Mouse (Mus musculus): ENCODE measurements around the gene Nptx1. TPM values are rescaled to one million over a fixed set of nuclear protein-coding genes. Genes with fewer than 3 reads are reported as not detected.
A peak's percentile ranks its signal among the peaks of the same experiment; 100 is the strongest.

The Nptx1 gene
- polyA plus RNA-seq, 1 experiment from 2014 or later: 2.2 TPM

DNA sequence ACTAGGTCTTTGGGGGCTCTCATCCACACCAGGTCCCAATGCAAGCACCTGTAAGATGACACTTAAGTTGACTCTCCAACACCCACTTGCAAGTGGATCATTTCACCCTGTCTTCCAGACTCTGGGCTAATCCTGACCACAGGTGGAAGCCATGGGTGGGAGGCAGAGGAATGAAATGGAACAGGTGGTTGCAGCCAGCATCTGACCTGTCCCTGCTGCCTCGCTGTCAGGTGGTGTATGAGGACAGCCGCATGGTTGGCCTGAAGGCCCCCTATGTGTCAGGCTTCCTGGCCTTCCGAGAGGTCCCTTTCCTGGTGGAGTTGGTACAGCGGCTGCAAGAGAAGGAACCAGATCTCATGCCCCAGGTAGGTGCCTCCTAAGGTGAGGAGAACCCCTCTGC, 48.3 kb downstream of the Nptx1 start:
- no peak overlapping the region for H3K9ac ChIP-seq
- H3K27ac ChIP-seq: no peak overlapping the region
- peaks cover 74% of the 10 kb centered on the region for H3K36me3 ChIP-seq
- no peak overlapping the region for H3K4me3 ChIP-seq
- 91% methylated on average over 4 of the region's 4 CpGs for WGBS
- no peak overlapping the region for H3K4me2 ChIP-seq (replicated peaks)
- ATAC-seq (ENCODE audit: low FRiP score, low read depth): no peak
- no peaks in the 10 kb centered on the region for H3K4me1 ChIP-seq
- no peaks in the 10 kb centered on the region for H3K9me3 ChIP-seq
- no peaks in the 10 kb centered on the region for H3K27me3 ChIP-seq

DNA sequence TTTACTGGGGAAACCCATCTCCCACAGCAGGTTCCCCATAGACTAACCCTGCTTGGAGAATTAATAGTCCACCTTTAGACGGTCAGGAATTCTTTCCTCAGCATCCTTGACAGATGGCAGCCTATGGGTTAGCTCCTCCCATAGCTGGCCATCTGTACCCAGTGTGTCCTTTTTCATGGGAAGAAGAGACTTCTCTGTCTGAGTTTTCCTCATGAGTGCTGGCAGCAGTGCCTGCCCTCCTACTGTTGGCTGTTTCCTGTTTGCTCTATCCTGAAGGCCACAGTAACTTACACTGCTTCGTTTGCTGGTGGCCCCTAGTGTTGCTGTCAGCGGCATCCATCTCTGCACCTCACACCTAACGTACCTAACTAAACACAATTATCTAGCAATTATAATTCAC, 50.1 kb downstream of the Nptx1 start:
- Histone ChIP-seq H3K36me3 (peaks cover 68% of the 10 kb centered on the region), H3K4me1 (peaks cover 6% of the 10 kb centered on the region), H3K9me3 (no peaks in the 10 kb centered on the region), H3K27ac (no peak overlapping the region), H3K27me3 (no peaks in the 10 kb centered on the region), H3K9ac (no peak overlapping the region), H3K4me3 (no peak overlapping the region), H3K4me2 (replicated peaks) (no peak overlapping the region)
- ATAC-seq (ENCODE audit: low FRiP score, low read depth): no peak
- WGBS: 78% methylated on average over 4 of the region's 4 CpGs

DNA sequence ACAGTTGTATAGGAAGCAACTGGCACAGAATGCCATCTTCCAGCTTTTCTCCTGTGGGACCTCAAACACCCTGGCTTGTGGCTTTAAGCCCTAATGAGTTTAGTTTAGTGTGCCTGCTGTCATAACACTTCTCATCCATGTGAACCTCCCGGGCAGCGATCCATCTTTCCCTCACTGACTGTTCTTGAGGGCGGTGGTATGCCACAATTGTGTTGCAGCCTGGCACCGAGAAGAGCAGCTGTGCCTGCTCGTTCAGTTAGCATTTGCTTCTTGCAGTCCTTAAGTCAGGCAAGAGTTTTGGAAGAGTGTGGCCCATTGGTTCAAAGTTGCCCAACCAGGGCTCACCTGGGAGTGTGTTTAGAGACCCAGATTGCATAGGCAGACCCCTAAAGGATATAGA, 51.4 kb downstream of the Nptx1 start:
- 91% methylated on average over 5 of the region's 5 CpGs for WGBS
- no peak overlapping the region for H3K9ac ChIP-seq
- peaks cover 55% of the 10 kb centered on the region for H3K36me3 ChIP-seq
- peaks cover 11% of the 10 kb centered on the region for H3K4me1 ChIP-seq
- H3K9me3 ChIP-seq: no peaks in the 10 kb centered on the region
- H3K4me3 ChIP-seq: no peak overlapping the region
- H3K27me3 ChIP-seq: no peaks in the 10 kb centered on the region
- H3K27ac ChIP-seq: no peak overlapping the region
- no peak overlapping the region for H3K4me2 ChIP-seq (replicated peaks)
- ATAC-seq (ENCODE audit: low FRiP score, low read depth): no peak

DNA sequence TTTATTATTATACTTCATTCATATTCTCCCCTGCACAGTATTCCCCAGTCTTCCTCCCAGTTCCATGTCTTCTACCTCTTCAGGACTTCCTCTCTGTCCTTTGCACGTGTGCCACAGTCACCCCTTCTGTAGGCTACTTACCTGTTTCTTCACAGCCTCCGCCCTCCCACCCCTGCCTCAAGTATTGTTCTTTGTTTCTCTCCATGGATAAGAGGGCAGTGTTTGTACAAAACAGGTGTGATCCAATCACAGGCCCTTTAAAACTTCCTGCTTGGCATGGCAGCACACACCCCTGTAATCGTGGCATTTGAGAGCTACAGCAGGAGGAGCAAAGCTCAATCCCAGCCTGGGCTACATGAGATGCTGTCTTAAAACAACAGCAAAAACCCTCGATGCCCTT, 54.0 kb downstream of the Nptx1 start:
- no peak overlapping the region for H3K9ac ChIP-seq
- H3K4me2 ChIP-seq (replicated peaks): no peak overlapping the region
- H3K9me3 ChIP-seq: no peaks in the 10 kb centered on the region
- no peak overlapping the region for H3K4me3 ChIP-seq
- peaks cover 18% of the 10 kb centered on the region for H3K4me1 ChIP-seq
- peaks cover 31% of the 10 kb centered on the region for H3K36me3 ChIP-seq
- H3K27me3 ChIP-seq: no peaks in the 10 kb centered on the region
- WGBS: 81% methylated on average over 4 of the region's 4 CpGs
- ATAC-seq (ENCODE audit: low FRiP score, low read depth): no peak
- H3K27ac ChIP-seq: no peak overlapping the region

DNA sequence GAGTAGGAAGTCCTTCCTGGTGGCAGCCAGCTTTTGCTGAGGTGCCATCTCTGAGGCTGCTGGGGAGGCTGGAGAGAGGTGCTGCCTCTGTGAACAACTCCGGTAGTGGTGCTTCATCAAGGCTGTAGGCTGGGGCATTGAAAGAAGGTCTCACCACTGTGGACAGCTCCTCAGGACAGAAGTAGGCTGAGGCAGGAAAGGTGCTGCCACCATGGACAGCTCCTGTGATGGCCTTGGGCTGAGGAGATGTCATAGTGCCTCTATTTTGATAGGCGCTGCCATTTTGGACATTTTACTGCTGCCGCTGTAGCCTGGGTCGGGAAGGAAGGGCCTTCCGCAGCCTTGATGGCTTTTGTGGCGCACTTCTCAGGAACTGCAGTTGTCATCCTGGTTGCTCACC, 54.7 kb downstream of the Nptx1 start:
- Histone ChIP-seq H3K9me3 (no peaks in the 10 kb centered on the region), H3K4me3 (peak overlapping the region; percentile 87), H3K27me3 (no peaks in the 10 kb centered on the region), H3K27ac (no peak overlapping the region), H3K4me2 (replicated peaks) (peak overlapping the region; percentile 87), H3K9ac (no peak overlapping the region), H3K4me1 (peaks cover 18% of the 10 kb centered on the region), H3K36me3 (peaks cover 24% of the 10 kb centered on the region)
- 94% methylated on average over 6 of the region's 6 CpGs for WGBS
- no peak for ATAC-seq (ENCODE audit: low FRiP score, low read depth)

DNA sequence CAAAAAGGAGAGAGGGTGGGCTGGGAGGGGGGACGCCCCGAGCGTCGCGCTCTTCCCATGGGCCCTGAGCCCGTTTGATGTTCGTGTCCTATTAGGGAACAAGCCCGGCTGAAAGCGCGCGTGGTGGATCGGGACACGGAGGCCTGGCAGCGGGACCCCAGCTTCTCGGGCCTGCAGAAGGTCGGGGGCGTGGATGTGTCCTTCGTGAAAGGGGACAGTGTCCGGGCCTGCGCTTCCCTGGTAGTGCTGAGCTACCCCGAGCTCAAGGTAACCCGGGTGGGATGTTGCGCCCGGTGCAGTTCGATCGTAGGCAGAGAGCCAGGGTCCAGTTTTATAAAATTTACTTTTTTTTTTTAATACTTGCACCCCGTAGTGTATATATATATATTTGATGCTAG, 55.9 kb downstream of the Nptx1 start:
- H3K36me3 ChIP-seq: peaks cover 24% of the 10 kb centered on the region
- H3K27me3 ChIP-seq: no peaks in the 10 kb centered on the region
- ATAC-seq (ENCODE audit: low FRiP score, low read depth): no peak
- peaks cover 18% of the 10 kb centered on the region for H3K4me1 ChIP-seq
- peak overlapping the region; percentile 87 for H3K4me3 ChIP-seq
- H3K4me2 ChIP-seq (replicated peaks): peak overlapping the region; percentile 87
- H3K9me3 ChIP-seq: no peaks in the 10 kb centered on the region
- peak overlapping the region; percentile 92; the same call in 1 of the 2 replicates for H3K27ac ChIP-seq
- H3K9ac ChIP-seq: peak overlapping the region; percentile 90
- 7% methylated on average over 27 of the region's 27 CpGs for WGBS

DNA sequence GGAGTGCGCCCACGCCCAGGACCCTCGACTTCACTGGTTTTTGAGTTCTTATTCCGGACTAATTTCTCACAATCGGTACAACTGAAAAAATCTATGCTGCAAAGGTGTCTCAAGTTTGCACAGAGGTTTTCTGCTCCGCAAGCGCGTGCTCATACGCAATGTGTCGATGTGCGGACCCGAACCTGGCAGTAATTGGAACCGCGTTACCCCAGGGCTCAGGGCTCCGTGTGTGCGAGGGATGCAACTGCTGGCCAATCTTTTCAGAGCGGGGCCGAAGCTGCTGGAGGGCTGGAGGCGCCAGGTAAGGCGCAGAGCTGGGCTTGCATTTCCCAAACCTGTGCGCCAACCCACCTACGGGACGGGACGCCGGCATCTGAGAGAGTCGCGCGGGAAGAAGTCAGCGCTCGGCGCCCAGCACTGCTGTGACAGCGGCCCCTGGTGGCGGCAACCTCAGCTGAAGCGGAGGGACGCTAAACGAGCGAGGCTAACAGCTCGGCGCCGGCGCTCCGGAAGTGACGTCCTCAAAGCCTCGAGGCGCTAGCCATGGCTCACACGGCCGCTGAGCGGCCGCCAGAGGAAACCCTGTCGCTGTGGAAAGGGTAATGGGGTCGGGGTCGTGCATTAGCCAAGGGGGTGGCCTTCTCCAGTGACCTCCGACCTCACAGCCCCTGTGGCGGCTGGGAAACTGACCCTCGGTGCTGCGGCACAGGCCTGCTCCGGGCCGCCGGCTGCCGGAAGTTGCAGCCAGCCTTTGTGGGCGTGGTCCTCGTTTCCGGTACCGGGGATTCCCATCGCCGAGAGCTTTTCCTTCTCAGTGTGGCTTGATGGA, 56.5 kb downstream of the Nptx1 start, which contains the start of gene Endov:
Gene Endov, plus strand, starts transcription at position 487 of the 829 bp plus-strand sequence.
- 1% methylated on average over 65 of the region's 66 CpGs for WGBS
- Histone ChIP-seq H3K9ac (peak within 1 kb of the TSS; percentile 90), H3K27ac (peak within 1 kb of the TSS; percentile 92), H3K9me3 (no peaks in the 10 kb centered on the region), H3K4me1 (peaks cover 18% of the 10 kb centered on the region), H3K27me3 (no peaks in the 10 kb centered on the region), H3K36me3 (peaks cover 28% of the 10 kb centered on the region), H3K4me3 (peak within 1 kb of the TSS; percentile 87), H3K4me2 (replicated peaks) (peak within 1 kb of the TSS; percentile 87)
- peak; percentile 96 for ATAC-seq (ENCODE audit: low FRiP score, low read depth)

Other genes starting within 250 kb of the Nptx1 start
- 386 and 387 TPM in 2 replicates for gene Eif4a3, start 247.7 kb downstream of the Nptx1 start, polyA plus RNA-seq (2015; fragmentation: Nextera tagmentation; extraction: Ambion mirVana)
- gene Card14, start 240.0 kb downstream of the Nptx1 start, polyA plus RNA-seq (2015; fragmentation: Nextera tagmentation; extraction: Ambion mirVana): 0.42 and 0.88 TPM in 2 replicates
- 7.4 and 8.8 TPM in 2 replicates for gene Sgsh, start 192.2 kb downstream of the Nptx1 start, polyA plus RNA-seq (2015; fragmentation: Nextera tagmentation; extraction: Ambion mirVana)
- gene Slc26a11, start 192.2 kb downstream of the Nptx1 start, polyA plus RNA-seq (2015; fragmentation: Nextera tagmentation; extraction: Ambion mirVana): 11.8 and 12.4 TPM in 2 replicates
- gene Rnf213, start 154.7 kb downstream of the Nptx1 start, polyA plus RNA-seq (2015; fragmentation: Nextera tagmentation; extraction: Ambion mirVana): 3.2 and 3.5 TPM in 2 replicates
- gene Endov, start 56.4 kb downstream of the Nptx1 start, polyA plus RNA-seq (2015; fragmentation: Nextera tagmentation; extraction: Ambion mirVana): 17.1 and 18.1 TPM in 2 replicates
- gene Rptor, start 55.2 kb upstream of the Nptx1 start, polyA plus RNA-seq (2015; fragmentation: Nextera tagmentation; extraction: Ambion mirVana): 11.2 and 11.6 TPM in 2 replicates